Mouse (Mus musculus) erythroblast, embryonic 14.5 days (primary cell): ENCODE measurements at regions not wholly inside any gene's neighbourhood (a gene's known extent, or its start where the extent isn't known, plus 50 kb on each side); places are given as distances from the start of the nearest gene placed in this dataset.
"Not testable (repeated sequence)": the region's sequence is repeated elsewhere in the genome, so short reads cannot be mapped to it uniquely, and the experiment has no call there.

Source experiments
- H3K27me3 ChIP-seq: 2 replicates; pipeline ENCODE4 v1.6.1; 2012; ENCODE audit warnings: inconsistent platforms; ENCODE audit not compliant: control insufficient read depth
- H3K36me3 ChIP-seq: 2 replicates; pipeline ENCODE4 v1.6.1; 2012; ENCODE audit warnings: mild to moderate bottlenecking, inconsistent platforms; ENCODE audit not compliant: control insufficient read depth
- H3K4me1 ChIP-seq: 2 replicates; pipeline ENCODE4 v1.6.1; 2012; ENCODE audit warnings: inconsistent platforms; ENCODE audit not compliant: control insufficient read depth
- H3K4me3 ChIP-seq: replicated peaks from 2 replicates; pipeline ENCODE3; 2012; ENCODE audit warnings: moderate library complexity, mild to moderate bottlenecking, inconsistent platforms
- H3K9me3 ChIP-seq: 2 replicates; pipeline ENCODE4 v1.6.1; 2012; ENCODE audit warnings: low read length, inconsistent platforms, mixed read lengths; ENCODE audit not compliant: control insufficient read depth
- GATA1 ChIP-seq: IDR thresholded peaks from 2 replicates; pipeline ENCODE4 v1.6.1; 2012; ENCODE audit warnings: low read length, inconsistent platforms, mixed read lengths
- TAL1 ChIP-seq: IDR thresholded peaks from 3 replicates; pipeline ENCODE4 v1.6.1; 2012; ENCODE audit warnings: low read length, inconsistent platforms, mixed read lengths

DNA sequence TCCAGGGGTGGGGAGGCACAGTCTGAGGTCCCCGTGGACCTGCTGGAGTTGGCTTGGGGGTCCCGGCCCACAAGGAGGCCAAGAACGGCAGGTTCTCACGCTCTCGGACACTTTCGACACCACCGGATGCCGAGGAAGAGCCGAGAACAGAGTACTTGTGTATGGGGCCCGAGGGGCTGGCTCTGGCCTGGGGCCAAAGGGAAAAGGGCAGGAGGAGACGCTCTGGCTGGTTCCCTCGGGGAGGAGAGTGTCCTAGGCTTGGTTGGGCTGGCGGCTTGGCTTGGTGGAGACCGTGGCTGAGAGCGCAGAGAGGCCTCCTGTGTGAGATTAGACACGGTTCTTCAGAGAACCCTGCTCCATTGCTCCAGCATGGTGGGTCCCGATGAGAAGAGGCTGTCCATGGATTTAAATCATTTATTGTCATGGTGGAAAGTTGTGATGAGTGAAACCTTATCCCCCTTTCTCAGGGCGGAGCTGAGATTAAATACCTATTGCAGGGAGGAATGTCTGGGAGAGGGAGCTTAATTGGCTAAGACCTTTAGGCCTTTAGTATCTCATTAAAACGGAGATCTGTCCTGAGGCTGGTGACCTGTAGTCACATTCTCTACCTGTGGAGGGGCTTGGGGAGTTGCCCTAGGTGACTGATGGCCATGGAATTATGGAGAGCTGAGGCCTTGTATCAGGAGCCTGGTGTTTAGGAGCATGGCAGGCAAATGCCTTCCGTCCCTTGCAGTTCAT is 244.1 kb downstream of the Enc1 start:
- H3K9me3 ChIP-seq = no peaks in the 10 kb centered on the region

DNA sequence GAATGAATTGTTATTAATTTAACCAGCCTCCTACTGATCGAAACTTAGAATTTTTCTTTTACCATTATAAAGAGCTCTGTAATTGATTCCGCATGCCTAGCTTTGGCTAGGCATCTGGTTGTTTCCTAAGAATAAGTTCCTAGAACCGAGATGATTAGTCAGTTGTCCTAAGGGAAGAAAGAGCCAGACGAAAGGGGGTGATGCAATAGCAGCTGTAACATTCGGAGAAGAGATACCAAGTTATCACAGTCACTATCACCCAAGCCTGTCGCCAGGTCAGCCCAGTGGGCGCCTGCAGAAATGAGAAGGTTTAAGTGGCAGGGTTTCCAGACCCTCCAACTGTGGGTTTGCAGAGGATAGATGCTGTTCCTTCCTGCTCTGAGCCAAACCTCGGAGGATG is 242.8 kb downstream of the Enc1 start:
- TF ChIP-seq GATA1 = no peak
- TF ChIP-seq TAL1 = no peak
- Histone ChIP-seq H3K27me3 (peaks cover 9% of the 10 kb centered on the region), H3K4me3 (no peak overlapping the region), H3K9me3 (no peaks in the 10 kb centered on the region), H3K36me3 (no peaks in the 10 kb centered on the region), H3K4me1 (no peaks in the 10 kb centered on the region)

More for the DNA sequence above, 244.1 kb downstream of the Enc1 start:
- no peak for TF ChIP-seq TAL1
- no peak for TF ChIP-seq GATA1
- Histone ChIP-seq H3K4me3 (no peak overlapping the region), H3K27me3 (peaks cover 5% of the 10 kb centered on the region), H3K36me3 (no peaks in the 10 kb centered on the region), H3K4me1 (no peaks in the 10 kb centered on the region)

DNA sequence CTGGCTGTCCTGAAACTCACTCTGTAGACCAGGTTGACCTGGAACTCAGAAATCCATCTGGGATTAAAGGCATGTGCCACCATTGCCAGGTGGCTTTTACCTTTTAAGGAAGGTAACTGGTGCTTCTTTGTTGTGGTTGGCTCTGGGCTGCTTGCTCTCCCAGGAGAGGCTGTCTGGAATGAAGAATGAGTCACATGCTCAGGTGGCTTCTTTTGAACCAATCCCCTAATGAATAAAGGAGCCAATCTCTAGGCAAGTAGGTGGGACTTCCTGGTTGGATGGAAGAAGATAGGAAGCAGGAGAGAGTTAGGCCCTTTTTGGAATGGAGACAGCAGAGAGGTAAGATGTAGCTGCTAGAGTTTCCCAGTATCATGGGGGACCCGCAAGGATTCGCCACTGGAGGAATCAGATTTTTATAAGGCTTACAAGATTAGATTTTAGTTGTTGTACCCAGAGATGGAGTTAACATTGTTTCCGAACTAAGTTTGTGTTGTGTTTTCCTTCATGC is 241.6 kb downstream of the Enc1 start:
- H3K9me3 ChIP-seq = no peaks in the 10 kb centered on the region
- TF ChIP-seq GATA1 (no peak), TAL1 (no peak)
- H3K36me3 ChIP-seq = no peaks in the 10 kb centered on the region
- peaks cover 9% of the 10 kb centered on the region for H3K27me3 ChIP-seq
- no peaks in the 10 kb centered on the region for H3K4me1 ChIP-seq
- no peak overlapping the region for H3K4me3 ChIP-seq

DNA sequence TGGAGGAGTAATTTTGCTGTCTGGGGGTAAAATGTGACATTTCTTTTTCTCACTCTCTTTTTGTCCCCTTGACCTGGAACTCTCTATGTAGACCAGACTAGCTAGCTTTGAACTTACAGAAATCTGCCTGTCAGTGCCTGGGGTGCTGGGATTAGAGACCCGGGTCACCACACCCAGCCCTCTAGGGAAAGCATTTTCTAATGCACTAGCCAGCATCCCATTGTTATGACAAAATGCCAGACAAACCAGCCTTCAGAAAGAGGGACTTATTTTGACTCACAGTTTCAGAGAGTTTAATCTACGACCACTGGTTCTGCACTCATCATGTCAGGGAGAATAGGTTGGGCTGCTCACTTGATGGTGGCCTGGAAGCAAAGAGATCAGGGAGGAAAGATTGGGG is 240.4 kb downstream of the Enc1 start:
- Histone ChIP-seq H3K27me3 (peaks cover 10% of the 10 kb centered on the region), H3K4me3 (no peak overlapping the region), H3K9me3 (peaks cover 3% of the 10 kb centered on the region; the same call in 1 of the 2 replicates), H3K36me3 (no peaks in the 10 kb centered on the region), H3K4me1 (no peaks in the 10 kb centered on the region)
- TF ChIP-seq TAL1 (no peak), GATA1 (no peak)

DNA sequence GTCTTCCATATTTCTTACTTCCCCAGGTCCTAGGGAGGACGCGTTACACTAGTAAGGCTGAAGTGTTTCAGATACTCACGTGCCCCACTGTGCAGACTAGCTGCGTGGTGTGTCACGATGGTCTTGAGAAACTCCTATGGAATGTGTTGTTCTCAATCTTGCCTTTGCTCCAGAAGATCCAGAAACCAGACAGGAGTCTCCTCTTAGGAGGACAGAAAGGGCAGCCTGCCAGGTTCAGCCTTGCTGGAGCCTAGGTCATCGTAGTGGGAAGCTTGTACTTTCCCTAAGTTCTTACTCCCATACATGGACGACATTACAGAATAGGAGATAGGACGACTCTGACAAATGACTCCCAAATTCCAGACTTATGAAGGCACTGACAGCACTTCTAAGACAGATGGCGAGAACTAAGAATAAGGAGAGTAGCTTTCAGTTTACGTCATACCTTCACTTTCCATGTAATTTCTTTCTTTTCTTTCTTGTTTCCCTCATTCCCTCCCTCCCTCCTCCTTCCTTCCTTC is 238.2 kb downstream of the Enc1 start:
- TF ChIP-seq TAL1 = no peak
- no peak for TF ChIP-seq GATA1
- peaks cover 15% of the 10 kb centered on the region for H3K27me3 ChIP-seq
- H3K4me3 ChIP-seq = no peak overlapping the region
- H3K4me1 ChIP-seq = no peaks in the 10 kb centered on the region
- peaks cover 3% of the 10 kb centered on the region; the same call in 1 of the 2 replicates for H3K9me3 ChIP-seq
- H3K36me3 ChIP-seq = no peaks in the 10 kb centered on the region

DNA sequence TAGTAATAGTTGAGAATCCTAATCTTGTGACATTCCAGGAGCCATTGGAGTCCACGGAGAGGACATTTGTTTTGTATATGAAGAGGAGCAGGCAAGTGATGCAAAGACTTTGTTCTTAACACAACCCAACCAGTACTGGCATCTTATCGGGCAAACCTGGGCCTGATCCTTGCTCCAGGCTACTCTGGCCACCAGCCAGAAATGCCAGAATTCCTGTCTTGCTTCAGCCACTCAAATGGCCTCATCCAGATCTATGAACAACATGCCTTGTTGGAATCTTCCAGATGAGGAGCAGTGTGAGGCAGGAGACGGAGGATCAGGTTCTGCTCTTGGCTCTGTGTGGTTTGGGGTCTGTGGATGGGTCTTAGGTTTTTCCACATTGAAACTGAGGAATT is 233.1 kb downstream of the Enc1 start:
- peaks cover 3% of the 10 kb centered on the region; the same call in 1 of the 2 replicates for H3K9me3 ChIP-seq
- H3K36me3 ChIP-seq = no peaks in the 10 kb centered on the region
- no peak for TF ChIP-seq GATA1
- TF ChIP-seq TAL1 = no peak
- peaks cover 22% of the 10 kb centered on the region for H3K4me1 ChIP-seq
- no peak overlapping the region for H3K4me3 ChIP-seq
- peaks cover 14% of the 10 kb centered on the region for H3K27me3 ChIP-seq

DNA sequence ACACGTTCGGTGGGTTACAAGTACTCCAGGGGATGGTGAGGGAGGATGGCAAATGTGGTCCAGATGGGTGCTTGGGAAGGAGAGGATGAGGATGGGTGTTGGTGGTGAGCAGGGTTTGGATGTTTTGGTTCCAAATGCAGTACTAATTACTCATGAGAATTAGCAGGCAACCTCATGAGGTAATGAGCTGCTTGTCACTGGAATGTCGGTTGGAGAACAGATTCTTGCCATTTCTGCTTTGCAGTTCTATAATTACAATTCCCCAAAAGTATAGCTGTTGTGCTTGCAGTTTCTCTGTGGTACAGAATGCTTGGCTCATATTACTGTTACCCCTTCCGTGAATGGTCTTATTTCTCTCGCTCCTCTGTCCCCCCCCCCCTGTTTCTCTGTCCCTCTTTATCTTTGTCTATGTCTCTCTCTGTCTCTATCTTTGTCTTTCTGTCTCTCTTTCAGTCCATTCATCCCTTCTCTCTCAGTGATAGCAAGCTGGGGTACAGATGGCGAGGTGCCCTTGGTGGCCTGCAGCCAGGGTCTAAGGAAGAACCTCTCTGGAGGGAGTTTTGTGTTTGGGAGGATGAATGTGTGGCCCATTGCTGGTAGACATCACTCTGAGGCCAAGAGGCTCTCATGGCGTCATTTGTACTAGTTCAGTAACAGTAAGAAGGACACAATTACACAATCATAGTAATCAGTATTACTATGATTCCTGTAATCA is 232.5 kb downstream of the Enc1 start:
- peaks cover 13% of the 10 kb centered on the region for H3K27me3 ChIP-seq
- H3K9me3 ChIP-seq = peaks cover 3% of the 10 kb centered on the region; the same call in 1 of the 2 replicates
- TF ChIP-seq TAL1 = no peak
- TF ChIP-seq GATA1 = no peak
- no peaks in the 10 kb centered on the region for H3K36me3 ChIP-seq
- peaks cover 26% of the 10 kb centered on the region for H3K4me1 ChIP-seq
- no peak overlapping the region for H3K4me3 ChIP-seq

DNA sequence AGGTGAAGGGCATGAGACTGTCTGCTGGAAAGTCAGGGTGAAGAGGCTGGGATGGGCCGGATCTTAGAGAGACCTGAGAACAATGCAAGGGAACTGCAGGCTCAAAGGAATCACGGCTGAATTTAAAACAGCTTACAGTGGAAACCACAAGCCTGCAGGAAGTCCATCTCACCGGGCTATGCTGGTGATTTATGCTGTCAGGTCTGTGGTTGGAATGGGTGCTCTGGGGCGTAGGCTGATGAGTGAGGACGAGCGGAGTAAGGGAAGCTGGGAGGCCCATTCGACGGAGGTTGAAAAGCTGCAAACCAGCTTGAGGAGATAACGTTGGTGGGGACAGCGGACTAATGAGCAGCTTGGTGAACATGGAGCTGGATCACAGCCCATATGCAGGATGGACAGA is 229.1 kb downstream of the Enc1 start:
- H3K27me3 ChIP-seq = peaks cover 6% of the 10 kb centered on the region
- no peaks in the 10 kb centered on the region for H3K9me3 ChIP-seq
- peak overlapping the region; percentile 16 for H3K4me3 ChIP-seq

DNA sequence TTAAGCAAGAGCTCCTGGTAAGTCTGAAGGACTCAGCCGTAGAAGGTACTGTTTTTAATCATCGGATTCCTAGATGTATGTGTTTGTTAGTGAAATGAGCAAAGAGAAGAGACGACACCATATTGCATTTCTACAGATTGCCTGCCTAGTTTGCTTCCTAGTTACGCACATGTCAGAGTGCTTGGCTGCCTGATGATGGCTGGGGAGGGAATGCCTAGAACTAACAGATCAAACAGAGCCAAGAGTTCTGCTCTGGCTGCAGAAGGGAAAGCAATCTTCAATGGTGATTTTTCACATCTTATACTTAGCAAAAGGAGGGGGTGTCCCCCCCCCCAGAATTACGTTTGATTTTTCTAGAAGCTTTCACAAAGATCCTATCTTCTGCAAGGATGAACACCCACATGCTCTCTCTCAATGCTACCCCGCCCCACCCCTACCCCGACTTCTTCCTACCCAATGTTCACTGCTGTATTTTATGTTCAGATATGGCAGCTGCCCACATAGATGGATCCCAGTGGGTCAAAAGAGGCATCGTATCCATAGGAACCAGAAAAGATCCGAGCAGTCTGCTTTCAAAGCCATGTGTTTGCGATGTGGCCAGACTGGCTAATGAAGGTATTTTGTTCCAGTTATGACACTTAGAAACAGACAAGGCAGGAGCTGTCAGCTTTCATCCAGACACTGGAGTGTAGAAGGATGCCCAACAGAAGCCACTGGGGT is 228.1 kb downstream of the Enc1 start:
- H3K27me3 ChIP-seq = peaks cover 4% of the 10 kb centered on the region
- no peaks in the 10 kb centered on the region for H3K9me3 ChIP-seq
- TF ChIP-seq GATA1 (no peak), TAL1 (no peak)
- H3K4me3 ChIP-seq = no peak overlapping the region
- H3K36me3 ChIP-seq = no peaks in the 10 kb centered on the region
- H3K4me1 ChIP-seq = peaks cover 57% of the 10 kb centered on the region

More for the DNA sequence above, 229.1 kb downstream of the Enc1 start:
- 0 out of 3 replicates have a peak, but pooled peaks have one; percentile 6 for TF ChIP-seq TAL1
- no peak for TF ChIP-seq GATA1
- Histone ChIP-seq H3K36me3 (no peaks in the 10 kb centered on the region), H3K4me1 (peaks cover 47% of the 10 kb centered on the region)

DNA sequence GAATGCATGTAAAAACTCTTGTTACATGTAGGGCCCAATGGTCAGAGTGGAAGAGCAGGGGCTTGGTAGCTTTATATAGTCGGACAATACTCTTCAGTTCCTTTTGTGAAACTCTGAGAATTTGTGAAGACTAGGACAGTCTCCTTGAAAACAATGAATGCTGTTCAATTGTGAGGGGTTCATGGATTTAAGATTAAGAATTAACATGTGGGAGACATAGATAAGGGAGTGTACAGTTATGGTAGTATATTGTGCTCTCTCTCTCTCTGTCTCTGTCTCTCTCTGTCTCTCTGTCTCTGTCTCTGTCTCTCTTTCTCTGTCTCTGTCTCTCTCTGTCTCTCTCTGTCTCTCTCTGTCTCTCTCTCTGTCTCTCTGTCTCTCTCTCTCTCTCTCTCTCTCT is 225.7 kb downstream of the Enc1 start:
- peaks cover 81% of the 10 kb centered on the region for H3K4me1 ChIP-seq
- not testable (repeated sequence) for H3K36me3 ChIP-seq, H3K9me3 ChIP-seq, H3K27me3 ChIP-seq, H3K4me3 ChIP-seq
